Mouse (Mus musculus) lung, postnatal 0 days (tissue): Measurements from ENCODE around the gene Ly6g6c. TPM values are rescaled to one million over a fixed set of nuclear protein-coding genes. Genes with fewer than 3 reads are reported as not detected.
"Not testable (repeated sequence)": the region's sequence is repeated elsewhere in the genome, so short reads cannot be mapped to it uniquely, and the experiment has no call there.

Experiments
- ATAC-seq: fragments of 200-750 bp; cut with Nextera tagmentation; 2 replicates; pipeline ENCODE4 v1.8.0; 2017; ENCODE audit warnings: moderate library complexity
- DNase-seq: peaks from one replicate; pipeline ENCODE4 v3.0.0-alpha.2; 2016; ENCODE audit warnings: low spot score
- H3K27ac ChIP-seq: fragments of 300-500 bp; sonication (generic); 2 replicates; pipeline ENCODE4 v1.5.1; 2014; ENCODE audit warnings: antibody characterized with exemption, mild to moderate bottlenecking, low read length, mixed read lengths
- H3K27me3 ChIP-seq: fragments of 300-500 bp; sonication (generic); replicated peaks from 2 replicates; pipeline ENCODE4 v1.6.1; 2014; ENCODE audit warnings: low read length, mixed read lengths; ENCODE audit not compliant: insufficient read depth
- H3K36me3 ChIP-seq: fragments of 300-500 bp; sonication (generic); 2 replicates; pipeline ENCODE4 v1.6.1; 2014; ENCODE audit warnings: low read length, mixed read lengths; ENCODE audit not compliant: insufficient read depth
- H3K4me1 ChIP-seq: fragments of 300-500 bp; sonication (generic); 2 replicates; pipeline ENCODE4 v1.6.1; 2014; ENCODE audit warnings: antibody characterized with exemption, low read depth, low read length, mixed read lengths; ENCODE audit not compliant: insufficient read depth
- H3K4me2 ChIP-seq: fragments of 300-500 bp; sonication (generic); replicated peaks from 2 replicates; pipeline ENCODE4 v1.6.1; 2014; ENCODE audit warnings: low read depth, mild to moderate bottlenecking, low read length, moderate library complexity, mixed read lengths
- H3K4me3 ChIP-seq: fragments of 300-500 bp; sonication (generic); 2 replicates; pipeline ENCODE4 v1.5.1; 2014; ENCODE audit warnings: low read depth, low read length
- H3K9ac ChIP-seq: fragments of 300-500 bp; sonication (generic); replicated peaks from 2 replicates; pipeline ENCODE4 v1.6.1; 2014; ENCODE audit warnings: low read depth, mild to moderate bottlenecking
- H3K9me3 ChIP-seq: fragments of 300-500 bp; sonication (generic); 2 replicates; pipeline ENCODE4 v1.6.1; 2016; ENCODE audit warnings: low read length, mixed read lengths
- CTCF ChIP-seq: IDR thresholded peaks from 2 replicates; pipeline ENCODE4 v1.5.1; 2016; ENCODE audit warnings: antibody characterized with exemption, mild to moderate bottlenecking
- EP300 ChIP-seq: IDR thresholded peaks from 2 replicates; pipeline ENCODE4 v1.6.1; 2016; ENCODE audit warnings: antibody characterized with exemption, mild to moderate bottlenecking, control low read depth
- WGBS: fragments of 180-500 bp; shearing (Covaris S2); extraction: QIAGEN DNeasy Blood & Tissue Kit; methylation state at CpG from one replicate; pipeline ENCODE4 v1.1.7; 2014; 5-methylcytosine and 5-hydroxymethylcytosine counted together
- polyA plus RNA-seq: library from polyadenylated mRNA; unstranded; fragments of >200 nt; fragmentation: Nextera tagmentation; extraction: Ambion mirVana; gene quantifications from 2 replicates; pipeline ENCODE4 v1.2.1, GENCODE M21; 2015

The Ly6g6c gene
- polyA plus RNA-seq, 1 experiment from 2014 or later: 4.9 TPM

- no peaks in the 10 kb centered on the region for H3K9me3 ChIP-seq
- ATAC-seq (no peak; the same call in 1 of the 2 replicates), DNase-seq (peak; percentile 36)
- no peak overlapping the region for H3K9ac ChIP-seq
- H3K4me3 ChIP-seq: no peak overlapping the region
- 33% methylated on average over 19 of the region's 19 CpGs for WGBS
- H3K4me2 ChIP-seq: no peak overlapping the region
- H3K36me3 ChIP-seq: no peaks in the 10 kb centered on the region
- TF ChIP-seq EP300 (no peak), CTCF (peak; percentile 74)
- H3K27me3 ChIP-seq: no peaks in the 10 kb centered on the region
- no peaks in the 10 kb centered on the region for H3K4me1 ChIP-seq
- H3K27ac ChIP-seq: no peak overlapping the region
Measured at GRCm38 (mm10) chr17:35029691-35030532, 35.3 kb upstream of the Ly6g6c start.

GRCm38 (mm10) chr17:35031272-35031671 lies 33.9 kb upstream of the Ly6g6c start:
- Histone ChIP-seq H3K36me3 (no peaks in the 10 kb centered on the region), H3K9ac (no peak overlapping the region), H3K9me3 (no peaks in the 10 kb centered on the region), H3K4me1 (no peaks in the 10 kb centered on the region), H3K4me2 (no peak overlapping the region), H3K27me3 (no peaks in the 10 kb centered on the region), H3K27ac (no peak overlapping the region), H3K4me3 (no peak overlapping the region)
- ATAC-seq (no peak), DNase-seq (no peak)
- 86% methylated on average over 11 of the region's 11 CpGs for WGBS
- TF ChIP-seq EP300 (no peak), CTCF (no peak)

GRCm38 (mm10) chr17:35031880-35032279 lies 33.3 kb upstream of the Ly6g6c start:
- no peaks in the 10 kb centered on the region for H3K9me3 ChIP-seq
- no peaks in the 10 kb centered on the region for H3K4me1 ChIP-seq
- no peak overlapping the region for H3K9ac ChIP-seq
- ATAC-seq (no peak), DNase-seq (no peak)
- no peak for TF ChIP-seq CTCF
- no peak for TF ChIP-seq EP300
- H3K36me3 ChIP-seq: no peaks in the 10 kb centered on the region
- WGBS: 81% methylated on average over 7 of the region's 7 CpGs
- no peak overlapping the region for H3K4me3 ChIP-seq
- no peak overlapping the region for H3K27ac ChIP-seq
- no peaks in the 10 kb centered on the region for H3K27me3 ChIP-seq
- H3K4me2 ChIP-seq: no peak overlapping the region

- Histone ChIP-seq H3K36me3 (no peaks in the 10 kb centered on the region), H3K4me1 (no peaks in the 10 kb centered on the region), H3K9me3 (no peaks in the 10 kb centered on the region), H3K9ac (no peak overlapping the region), H3K4me2 (no peak overlapping the region), H3K27ac (no peak overlapping the region), H3K27me3 (no peaks in the 10 kb centered on the region), H3K4me3 (no peak overlapping the region)
- no peak for DNase-seq
- 63% methylated on average over 8 of the region's 8 CpGs for WGBS
- TF ChIP-seq EP300 (no peak), CTCF (0 out of 2 replicates have a peak, but pooled peaks have one; percentile 22)
- ATAC-seq: no peak
Measured at GRCm38 (mm10) chr17:35032323-35032870, 32.8 kb upstream of the Ly6g6c start.

- H3K36me3 ChIP-seq, ATAC-seq, DNase-seq, H3K27ac ChIP-seq, H3K4me1 ChIP-seq, H3K4me2 ChIP-seq, H3K4me3 ChIP-seq, H3K27me3 ChIP-seq, H3K9ac ChIP-seq, H3K9me3 ChIP-seq: not testable (repeated sequence)
- WGBS: 76% methylated on average over 1 of the region's 1 CpGs
Measured at GRCm38 (mm10) chr17:35033703-35034102, 31.5 kb upstream of the Ly6g6c start.

- H3K27me3 ChIP-seq: no peaks in the 10 kb centered on the region
- H3K36me3 ChIP-seq: no peaks in the 10 kb centered on the region
- no peaks in the 10 kb centered on the region for H3K9me3 ChIP-seq
- TF ChIP-seq EP300: no peak
- no peak for TF ChIP-seq CTCF
- no peaks in the 10 kb centered on the region for H3K4me1 ChIP-seq
- H3K27ac ChIP-seq: no peak overlapping the region
- H3K9ac ChIP-seq: no peak overlapping the region
- H3K4me2 ChIP-seq: no peak overlapping the region
- no peak for ATAC-seq
- no peak overlapping the region for H3K4me3 ChIP-seq
- 64% methylated on average over 6 of the region's 6 CpGs for WGBS
- no peak for DNase-seq
Measured at GRCm38 (mm10) chr17:35034896-35035295, 30.3 kb upstream of the Ly6g6c start.
